Mouse (Mus musculus) adrenal gland, postnatal 25 days (tissue): ENCODE data around the gene Pard3b. TPM values are rescaled to one million over a fixed set of nuclear protein-coding genes. Genes with fewer than 3 reads are reported as not detected.

ENCODE experiments used
- DNase-seq: peaks from one replicate; pipeline ENCODE4 v3.0.0; 2021; ENCODE audit warnings: mixed read lengths
- total RNA-seq: library from RNA; stranded (reverse); gene quantifications from 2 replicates; pipeline ENCODE4 v1.2.3, GENCODE M21; 2021

The Pard3b gene
- total RNA-seq, 1 experiment from 2014 or later: 15.7 TPM

DNA sequence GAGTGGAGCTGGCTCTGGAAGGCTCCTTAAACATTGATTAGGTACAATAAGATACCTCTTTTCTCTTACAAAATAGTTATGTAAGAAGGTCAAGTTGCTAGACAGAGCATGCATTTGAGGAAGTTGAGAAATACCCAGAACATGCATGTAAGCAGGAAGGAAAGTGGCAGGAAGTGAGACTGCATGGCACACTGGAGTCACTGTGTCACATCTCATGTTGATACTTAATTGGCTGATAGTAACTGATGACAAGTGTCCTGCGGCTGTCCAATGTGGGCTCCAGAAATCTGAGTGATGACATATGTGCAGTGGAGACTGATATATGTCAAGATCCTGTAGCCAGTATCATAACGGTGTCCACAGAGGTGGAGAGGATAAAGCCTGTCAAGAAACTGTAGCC is 844.4 kb downstream of the Pard3b start:
- DNase-seq: no peak

DNA sequence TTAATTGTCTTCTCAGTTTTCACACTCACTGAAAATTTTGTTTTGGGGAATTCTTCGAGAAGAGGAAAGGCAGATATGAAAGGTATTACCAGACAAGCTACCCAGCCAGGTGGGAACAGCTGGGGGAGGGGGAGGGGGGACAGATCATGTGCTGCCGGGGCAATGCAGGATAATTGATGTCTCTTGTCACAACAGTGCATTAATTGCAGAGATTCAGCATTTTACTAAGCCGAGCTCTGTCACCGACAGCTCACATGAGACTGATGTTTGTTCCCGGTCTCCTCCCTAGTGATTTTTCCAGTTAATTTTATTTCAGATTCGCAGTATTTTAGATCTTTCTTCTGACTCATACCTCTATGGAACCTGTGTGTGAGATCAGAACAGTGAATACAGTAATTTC is 850.2 kb downstream of the Pard3b start:
- no peak for DNase-seq

DNA sequence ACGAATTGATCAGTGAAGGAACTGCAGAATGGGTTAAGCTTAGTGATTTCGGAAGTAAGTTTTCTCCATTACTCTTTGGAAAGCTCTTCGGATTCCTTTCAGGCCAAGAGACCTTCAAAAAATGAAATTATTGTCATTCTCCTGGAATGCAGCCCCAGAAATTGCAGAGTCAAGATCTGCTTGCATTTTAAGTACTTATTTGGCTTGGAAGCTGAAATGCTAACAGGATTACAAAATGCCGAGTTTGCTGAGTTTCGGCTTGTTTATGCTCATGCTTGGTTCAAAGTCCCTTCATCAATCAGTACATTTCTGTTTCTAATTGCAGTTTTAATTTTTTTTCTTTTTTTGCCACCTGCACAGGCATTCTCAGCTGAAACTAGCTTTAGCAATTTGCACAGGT is 860.5 kb downstream of the Pard3b start:
- DNase-seq: no peak

DNA sequence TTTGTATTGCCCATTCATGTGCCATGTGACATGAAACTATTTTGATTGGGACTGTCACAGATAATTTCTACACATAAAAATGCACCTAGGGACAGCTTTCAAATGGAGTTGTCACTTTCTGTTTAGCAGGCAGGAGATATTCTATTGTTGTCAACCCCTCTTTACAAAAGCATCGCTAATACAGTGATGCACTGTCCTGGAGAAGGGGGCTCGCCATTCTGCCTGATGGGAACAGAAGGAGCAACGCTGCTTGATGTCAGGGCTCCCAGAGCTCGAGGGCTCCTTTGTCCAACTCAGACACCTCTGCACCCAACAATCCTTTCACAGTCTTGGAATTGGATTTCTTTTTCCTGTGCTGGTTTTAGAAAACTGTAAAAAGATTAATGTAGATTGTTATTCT is 871.9 kb downstream of the Pard3b start:
- no peak for DNase-seq

DNA sequence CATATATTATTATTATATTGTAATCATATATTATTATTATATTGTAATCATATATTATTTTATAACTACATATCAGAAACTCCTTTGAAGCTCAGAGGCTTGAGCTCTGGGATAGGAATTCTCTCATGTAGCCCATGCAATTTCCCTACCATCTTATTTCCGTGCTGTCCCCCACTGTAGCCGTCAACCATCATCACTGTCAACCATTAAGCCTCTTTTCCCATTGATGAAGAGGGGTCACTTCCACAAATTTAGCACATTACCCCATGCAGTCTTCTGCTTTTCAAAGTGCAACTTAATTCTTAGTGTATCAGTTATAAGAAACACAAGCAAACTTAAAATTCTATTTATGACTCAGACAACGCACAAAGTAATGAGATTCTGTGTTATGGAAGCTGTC is 873.1 kb downstream of the Pard3b start:
- no peak for DNase-seq

DNA sequence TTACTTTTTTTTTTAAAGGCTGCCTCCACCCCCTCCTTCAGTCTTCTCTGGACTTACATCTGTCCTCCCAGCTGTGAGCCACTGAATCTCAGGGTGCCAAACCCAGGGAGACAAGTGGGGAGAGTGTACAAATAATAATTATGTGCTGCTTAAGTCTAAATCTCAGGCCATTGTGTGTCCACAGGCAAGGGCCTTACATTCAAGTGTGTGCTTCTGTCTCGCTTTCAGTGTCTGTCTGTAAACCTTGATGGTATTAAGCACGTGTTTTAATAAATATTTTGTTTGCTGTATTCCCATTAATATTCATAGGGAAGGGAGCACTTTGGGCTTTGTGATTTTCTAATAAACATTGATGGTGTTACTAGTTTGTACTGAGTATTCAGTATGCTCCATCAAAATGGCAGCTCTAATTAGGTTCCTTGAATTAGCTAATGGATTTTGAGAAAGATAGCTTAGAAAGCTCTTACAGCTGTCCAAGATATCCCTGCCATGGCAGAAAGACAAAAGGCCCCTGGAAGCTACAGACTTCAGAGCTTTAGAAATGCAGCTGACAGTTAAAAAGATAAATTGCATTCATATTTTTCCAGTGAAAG is 880.1 kb downstream of the Pard3b start:
- no peak for DNase-seq

DNA sequence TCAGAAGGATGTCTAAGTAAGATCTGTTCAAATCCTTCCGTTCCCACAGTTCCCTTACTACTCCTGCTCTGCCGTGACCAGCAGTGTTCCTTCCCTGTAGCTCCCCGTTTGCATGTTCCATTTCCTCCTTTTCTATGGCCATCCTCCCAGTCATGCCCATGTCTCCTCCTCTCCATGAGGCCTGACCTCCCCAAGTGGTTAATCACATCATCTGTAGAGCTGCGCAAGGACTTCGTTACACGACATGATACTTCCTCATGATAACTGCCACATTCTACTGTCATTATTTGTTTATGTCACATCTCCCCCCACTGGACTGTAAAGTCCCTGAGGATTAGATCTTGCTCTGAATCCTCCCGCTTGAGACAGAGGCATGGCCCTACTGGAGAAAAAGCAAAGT is 882.7 kb downstream of the Pard3b start:
- DNase-seq: no peak

DNA sequence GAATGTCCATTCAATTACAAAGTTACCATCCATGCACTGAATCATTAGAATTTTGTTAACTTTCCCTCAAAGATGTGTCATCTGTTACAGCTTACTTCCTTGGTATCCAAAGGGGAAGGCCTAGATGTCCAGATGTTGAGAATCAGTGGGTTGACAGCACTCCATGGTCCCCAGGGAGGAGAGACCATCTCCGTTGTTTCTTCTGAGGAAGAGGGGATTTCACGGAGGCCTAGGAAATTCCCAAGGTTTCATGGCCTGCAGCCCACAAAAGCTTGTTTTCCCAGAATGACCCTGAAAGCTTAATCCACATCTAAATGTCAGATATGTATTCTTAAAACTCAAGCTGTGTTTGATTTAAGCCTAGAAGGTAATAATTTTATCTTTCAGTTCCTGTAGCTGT is 884.1 kb downstream of the Pard3b start:
- DNase-seq: no peak

DNA sequence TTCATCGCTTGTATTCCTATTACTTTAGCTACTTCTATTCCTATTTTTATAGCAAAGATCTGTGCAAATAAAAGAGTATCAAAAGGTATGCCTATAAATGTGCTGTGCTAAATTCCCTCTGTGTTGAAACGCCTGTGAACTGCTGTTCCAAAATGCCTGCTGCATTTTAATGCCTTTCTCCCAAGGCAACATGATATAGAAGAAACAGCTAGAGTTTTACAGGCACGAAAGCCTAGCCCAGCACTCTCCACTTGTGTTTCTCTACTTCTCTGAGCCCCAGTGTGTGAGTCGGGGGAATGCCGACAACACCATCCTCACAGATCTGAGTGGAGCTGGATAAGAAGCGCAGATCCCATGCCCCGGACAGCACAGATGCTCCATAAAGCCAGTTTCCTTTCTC is 889.2 kb downstream of the Pard3b start:
- no peak for DNase-seq

DNA sequence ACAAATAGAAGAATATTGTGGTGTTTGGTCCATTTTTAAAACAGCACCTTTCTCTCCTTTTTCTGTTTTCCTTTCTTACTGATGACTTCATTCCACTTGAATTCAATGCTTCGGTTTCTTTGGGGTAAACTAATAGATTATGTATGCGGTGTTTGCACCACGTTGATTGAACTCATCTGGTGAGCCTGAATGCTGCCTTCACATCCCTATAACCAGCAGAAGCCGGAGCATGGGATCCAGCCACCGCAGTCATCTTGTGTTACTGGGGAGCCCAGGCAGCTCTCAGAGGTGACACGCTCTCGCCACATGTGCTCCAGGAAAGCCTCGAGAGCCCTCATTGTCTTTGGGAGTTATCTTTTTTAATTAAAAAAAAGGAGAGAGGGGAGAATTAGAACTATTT is 891.3 kb downstream of the Pard3b start:
- DNase-seq: no peak

DNA sequence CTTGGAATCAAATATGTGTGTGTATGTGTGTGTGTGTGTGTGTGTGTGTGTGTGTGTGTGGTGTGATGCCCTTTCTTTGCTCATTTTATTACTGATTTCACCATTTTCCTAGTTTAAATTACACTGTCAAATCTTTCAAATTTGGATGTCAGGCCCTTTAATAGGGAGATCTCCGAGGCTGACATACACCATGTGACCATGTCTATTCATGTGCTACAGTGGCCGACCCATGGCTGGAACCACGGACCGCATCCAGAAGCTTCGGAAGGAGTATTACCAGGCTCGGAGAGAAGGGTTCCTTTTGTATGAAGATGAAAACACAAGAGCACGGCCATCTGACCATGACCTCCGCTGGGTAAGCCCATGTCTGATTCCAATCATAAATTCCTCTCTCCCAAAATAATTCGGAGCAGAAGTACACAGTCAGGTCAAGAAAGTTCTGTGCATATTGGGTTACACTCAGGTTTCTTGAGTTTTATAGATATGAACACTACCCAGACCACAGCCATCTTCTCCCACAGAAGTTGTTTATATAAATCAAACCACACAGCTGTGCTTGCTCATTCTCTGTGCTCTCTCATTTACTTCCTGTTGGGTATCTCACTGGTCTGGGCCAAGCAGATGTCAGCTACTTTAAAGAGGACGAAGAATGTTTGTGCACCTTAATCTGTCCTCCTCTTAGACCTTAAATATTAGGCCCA is 894.0 kb downstream of the Pard3b start:
- no peak for DNase-seq

DNA sequence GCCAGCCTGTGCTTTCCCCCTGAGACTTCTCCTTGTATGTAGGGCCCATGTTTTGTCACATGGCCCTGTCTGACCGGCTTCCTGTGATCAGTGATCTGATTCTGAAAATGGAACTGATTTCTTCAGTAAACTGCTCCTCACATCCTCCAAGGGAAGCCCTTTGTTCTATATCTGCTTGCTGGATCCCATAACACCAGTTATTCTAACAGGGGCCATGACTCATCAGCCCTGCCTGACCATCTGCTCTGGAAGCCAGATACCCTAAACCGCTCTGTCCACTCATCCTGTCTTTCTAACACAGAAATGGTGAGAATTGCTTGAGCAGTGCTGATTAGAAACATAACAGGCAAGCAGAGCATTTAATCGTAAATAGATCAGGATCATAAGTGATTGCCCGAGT is 910.3 kb downstream of the Pard3b start:
- DNase-seq: no peak

DNA sequence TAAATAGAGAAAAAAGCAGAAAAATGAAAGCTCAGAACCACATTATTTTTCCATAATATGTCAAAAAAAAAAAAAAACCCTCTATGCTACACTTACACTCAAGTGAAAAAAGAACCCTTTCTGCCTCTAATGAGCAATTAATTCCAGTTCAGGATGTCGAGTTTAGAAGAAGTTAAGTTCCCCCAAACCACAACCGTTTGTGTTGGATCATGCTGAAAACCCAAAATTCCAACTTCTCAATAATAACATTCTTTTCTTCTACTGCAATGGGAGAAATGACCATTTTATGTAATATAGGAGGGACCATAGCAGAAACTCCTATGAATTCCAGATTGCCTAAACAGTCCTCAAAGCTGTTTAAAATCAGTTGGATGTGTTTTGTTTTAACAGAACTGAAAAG is 911.9 kb downstream of the Pard3b start:
- DNase-seq: no peak

DNA sequence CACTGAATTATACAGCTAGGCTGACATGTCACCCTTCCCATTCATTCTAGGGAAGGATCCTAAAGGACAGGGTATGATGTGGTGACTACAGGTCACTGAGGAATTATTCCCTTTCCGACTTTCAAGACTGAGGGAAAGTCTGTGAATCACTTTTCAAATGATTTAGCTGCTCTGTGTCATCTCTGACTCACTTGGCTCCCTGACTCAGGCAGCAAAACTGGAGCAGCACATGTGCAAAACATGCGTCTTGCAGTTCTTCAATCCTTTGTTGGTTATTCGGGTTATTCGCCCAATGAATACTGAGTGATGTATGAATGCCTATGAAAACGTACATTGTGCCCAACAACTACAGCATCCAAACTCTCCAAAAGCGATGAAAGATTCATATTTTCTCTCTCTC is 912.9 kb downstream of the Pard3b start:
- DNase-seq: peak; percentile 35

DNA sequence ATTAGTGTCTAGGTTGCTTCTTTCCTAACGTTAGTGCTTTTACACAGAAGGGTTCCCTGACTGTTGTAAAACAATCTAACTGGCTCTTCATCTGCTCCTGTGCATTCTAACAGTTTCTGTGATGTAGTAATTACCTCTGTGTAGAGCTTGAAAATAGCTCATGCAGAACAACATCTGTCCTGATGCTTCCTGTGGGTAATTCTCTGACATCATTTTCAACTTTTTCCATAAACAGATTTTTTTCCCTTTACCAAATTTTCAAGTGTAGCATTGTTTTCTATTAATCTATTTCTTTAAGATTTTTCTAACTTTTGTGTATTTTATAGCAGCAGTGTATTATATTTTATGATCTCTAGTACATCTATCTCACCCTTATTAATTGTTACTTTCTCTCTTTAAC is 917.2 kb downstream of the Pard3b start:
- DNase-seq: no peak

DNA sequence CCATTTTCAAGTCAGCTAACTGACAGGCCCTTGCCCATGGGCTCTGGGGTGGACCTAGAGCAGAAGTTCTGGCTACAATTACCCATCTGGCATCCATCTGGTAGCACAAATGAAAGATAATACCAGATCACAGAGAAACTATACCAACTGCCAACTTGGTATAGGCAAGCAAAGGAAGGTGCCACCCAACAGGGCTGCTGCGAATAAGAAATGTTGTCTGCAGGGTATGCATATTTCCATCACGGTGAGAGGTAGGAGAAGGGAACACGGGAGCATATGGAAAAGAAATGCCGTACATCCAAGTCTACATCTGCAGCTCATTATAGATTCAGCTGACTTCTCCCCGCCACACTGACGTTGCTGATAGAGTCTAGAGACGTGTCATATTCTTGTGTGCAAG is 924.4 kb downstream of the Pard3b start:
- no peak for DNase-seq

DNA sequence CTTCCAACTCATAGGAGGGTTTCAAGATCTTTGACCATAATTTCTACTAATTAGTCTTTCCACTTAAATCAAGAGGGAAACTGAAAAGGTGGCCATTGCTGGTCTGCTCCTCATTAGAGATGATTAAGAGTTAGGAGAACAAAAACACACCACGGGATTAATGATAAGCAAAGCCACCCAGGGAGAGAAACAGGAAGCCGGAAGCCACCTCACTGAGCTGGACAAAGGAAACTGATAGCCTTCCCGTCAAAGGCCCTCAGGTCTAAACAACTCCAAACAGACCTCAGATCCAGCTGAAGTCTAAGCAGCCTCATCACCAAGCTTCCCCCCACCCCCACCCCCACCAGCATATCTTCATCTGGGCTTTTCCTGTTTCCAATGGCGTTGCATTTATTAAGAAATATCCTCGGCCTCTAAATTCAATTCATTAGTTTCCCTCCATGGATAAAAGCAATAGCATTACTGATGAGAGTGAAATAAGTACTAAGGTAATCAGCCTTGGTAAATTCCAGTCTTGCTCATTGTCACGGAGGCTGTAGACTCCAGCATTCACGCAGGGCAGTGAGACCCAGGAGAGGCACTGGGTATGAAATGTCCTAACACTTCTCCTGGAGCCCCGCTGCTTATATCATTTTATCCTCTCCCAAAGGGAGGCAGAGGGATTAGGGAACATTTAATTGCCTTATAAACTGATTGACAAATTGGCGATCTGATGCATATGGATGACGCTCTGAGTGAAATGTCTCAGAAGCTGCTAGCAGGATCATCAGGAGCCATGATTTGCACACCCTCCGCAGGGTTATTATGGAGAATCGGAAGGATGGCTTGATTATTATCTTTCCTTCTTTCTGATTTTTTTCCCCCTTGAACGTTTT is 925.9 kb downstream of the Pard3b start:
- DNase-seq: no peak

DNA sequence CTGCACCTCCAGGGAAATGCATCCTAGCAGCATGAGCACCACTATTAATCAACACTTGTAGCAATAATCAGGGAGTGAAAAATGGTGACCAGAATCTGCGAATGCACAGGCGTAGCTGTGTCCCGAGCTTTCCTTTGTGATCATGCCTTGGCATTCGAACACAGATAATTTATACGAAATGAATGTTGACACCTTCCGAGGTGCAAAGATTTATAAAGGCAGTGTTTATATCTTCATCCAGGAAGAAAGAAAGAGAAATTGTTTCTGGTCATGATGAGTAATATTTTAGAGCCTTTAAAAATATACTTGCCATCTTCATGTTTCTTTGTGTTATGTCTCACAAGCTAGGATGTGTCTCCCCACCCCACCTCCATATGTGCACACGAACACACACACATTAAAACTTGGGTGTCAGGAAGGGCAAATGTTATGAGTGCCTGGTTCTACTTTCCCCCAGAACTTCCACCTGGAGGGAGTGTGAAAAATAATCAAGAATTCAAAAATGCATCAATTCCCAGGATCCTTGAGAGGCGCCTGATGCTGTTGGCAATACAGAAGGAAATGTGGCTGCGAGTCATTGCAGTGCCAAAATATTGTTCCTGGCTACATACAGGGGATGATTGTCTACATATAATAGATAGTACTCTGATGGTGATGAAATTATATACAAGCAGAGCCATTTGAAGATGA is 926.6 kb downstream of the Pard3b start:
- DNase-seq: no peak

DNA sequence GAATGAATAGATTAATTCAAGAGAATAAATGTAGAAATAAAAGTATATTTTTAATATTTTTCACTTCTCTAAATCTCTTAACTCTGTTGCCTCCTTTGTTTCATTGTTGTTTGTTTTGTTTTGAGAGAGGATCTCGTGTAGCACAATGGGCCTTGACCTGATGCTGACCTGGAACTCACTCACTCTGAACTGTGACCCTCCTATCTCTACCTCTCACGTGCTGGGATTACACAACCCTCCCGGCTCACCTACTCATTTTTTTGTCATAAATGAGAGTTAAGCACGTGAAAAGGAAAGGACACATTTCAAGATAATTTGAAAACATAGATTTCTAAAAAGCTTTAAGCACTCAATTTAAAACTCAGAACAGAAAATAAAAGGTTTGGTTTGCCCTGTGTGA is 928.0 kb downstream of the Pard3b start:
- no peak for DNase-seq

DNA sequence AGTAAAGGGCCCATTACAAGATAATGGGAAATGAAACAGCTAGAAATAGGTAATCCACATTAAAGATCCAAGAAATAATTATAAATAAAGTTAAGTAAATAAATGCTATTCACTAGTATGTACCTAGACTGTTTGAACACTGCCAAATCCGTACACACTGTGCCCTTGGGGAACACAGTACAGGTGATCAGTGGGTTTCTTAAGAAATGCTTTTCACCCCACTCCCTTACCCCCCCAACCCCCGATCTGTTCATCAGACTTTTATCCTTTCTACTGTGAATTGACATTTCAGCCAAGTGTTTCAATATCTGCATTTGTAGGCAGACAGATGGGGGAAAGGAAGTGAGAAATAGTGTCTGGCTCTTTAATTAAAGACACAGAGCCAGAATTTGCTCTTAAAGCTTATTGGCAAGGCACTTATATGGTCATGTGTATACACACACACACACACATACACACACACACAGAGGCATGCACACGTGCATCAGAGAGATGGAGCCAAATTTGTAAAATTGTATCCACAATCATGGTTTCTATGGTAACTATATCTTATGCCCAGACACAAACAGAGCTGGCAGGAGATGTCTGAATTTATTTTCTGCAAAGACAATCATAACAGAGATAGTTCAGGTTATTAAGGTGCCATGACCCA is 938.4 kb downstream of the Pard3b start:
- DNase-seq: no peak

DNA sequence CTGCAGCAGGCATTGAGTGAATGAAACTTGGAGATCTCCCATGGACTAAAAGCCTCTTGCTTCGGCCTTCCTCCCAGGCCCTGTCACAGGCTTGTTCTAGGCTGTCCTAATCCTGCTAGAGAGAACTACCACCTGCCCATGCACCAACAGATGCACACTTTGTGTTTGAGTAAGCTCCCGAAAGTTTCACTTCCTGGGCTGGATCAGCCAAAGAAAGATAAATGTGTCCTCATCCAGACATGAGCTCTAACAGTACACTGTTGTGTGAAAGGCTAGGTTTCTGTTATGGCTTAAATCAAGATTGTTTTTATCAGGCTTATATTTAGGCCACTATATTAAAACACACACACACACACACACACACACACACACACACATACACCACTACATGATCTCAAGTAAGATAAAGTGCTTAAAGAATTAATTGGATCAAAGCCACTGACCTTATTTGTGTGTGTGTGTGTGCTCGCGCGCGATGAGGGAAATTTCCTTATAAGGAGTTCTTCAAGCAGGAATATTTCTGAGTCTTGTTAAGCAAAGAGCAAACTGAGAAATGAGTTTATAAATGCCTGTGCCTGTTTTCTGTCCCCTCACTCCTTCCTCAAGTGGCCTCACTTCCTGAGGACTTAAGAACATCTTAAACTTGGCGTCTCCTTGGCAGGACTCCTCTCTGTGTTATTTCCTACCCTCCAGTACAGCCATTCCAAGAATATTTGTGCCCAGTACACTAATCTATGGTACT is 940.6 kb downstream of the Pard3b start:
- DNase-seq: no peak
